Mouse (Mus musculus): Measurements from ENCODE around the gene Gja4.

DNA sequence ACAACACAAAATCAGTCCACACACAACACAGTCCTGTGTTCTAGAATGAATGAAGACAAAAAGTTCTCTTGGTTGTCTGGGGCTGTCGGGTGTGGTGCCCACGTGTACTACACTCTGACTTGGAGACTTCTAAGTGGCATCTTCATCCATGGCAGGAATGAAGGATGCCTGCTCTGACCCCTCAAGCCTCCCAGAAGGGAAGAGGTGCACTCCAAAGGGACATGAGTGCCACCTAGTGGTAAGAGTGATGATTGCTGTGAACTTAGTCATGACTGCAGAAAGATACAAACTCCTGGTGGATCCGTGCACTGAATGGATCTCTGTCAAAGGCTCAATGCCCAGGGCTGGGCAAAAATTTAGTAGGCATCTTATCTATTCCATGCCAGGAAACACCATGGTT, 5.8 kb upstream of the Gja4 start:
- TF ChIP-seq RCOR1 (conservative IDR thresholded peaks at IDR 0.05; ENCODE audit: low read depth, low read length) (no peak), USF2 (conservative IDR thresholded peaks at IDR 0.05; ENCODE audit: low read depth, low read length) (no peak), POLR2A (IDR thresholded peaks at IDR 0.05; ENCODE audit: low read depth, low read length) (no peak), EP300 (IDR thresholded peaks at IDR 0.05; ENCODE audit: low read length) (no peak), CTCF (conservative IDR thresholded peaks at IDR 0.05 in 1 of 2, IDR thresholded peaks at IDR 0.05 in 1 of 2; ENCODE audit: low read depth in 2 of 2, low read length in 2 of 2) (peak; percentile 88 to 90), NELFE (IDR thresholded peaks at IDR 0.05; ENCODE audit: low read depth, low read length) (no peak), JUN (IDR thresholded peaks at IDR 0.05; ENCODE audit: insufficient read depth, low read depth, low read length) (no peak), E2F4 (IDR thresholded peaks at IDR 0.05; ENCODE audit: insufficient replicate concordance, low read depth, low read length) (no peak), ZC3H11A (IDR thresholded peaks at IDR 0.05; ENCODE audit: low read depth, low read length) (no peak), NRF1 (IDR thresholded peaks at IDR 0.05; ENCODE audit: low read depth, low read length) (no peak)
